Mouse (Mus musculus) E14TG2a.4 (cell line): Measurements from ENCODE around the gene Gria4.

Experiments
- CTCF ChIP-seq: conservative IDR thresholded peaks from 2 replicates; pipeline ENCODE4 v1.5.1; 2014; ENCODE audit warnings: low read length
- POU5F1 ChIP-seq: IDR thresholded peaks from 2 replicates; pipeline ENCODE4 v1.6.1; 2014; ENCODE audit warnings: low read length, borderline replicate concordance

- TF ChIP-seq CTCF (no peak), POU5F1 (no peak)
Observed at GRCm38 (mm10) chr9:4506086-4506485, 289.9 kb downstream of the Gria4 start.
